Mouse (Mus musculus) liver, adult 2 months (tissue): ENCODE data around the gene Olfr286. TPM values are rescaled to one million over a fixed set of nuclear protein-coding genes. Genes with fewer than 3 reads are reported as not detected.
A peak's percentile ranks its signal among the peaks of the same experiment; 100 is the strongest.

ENCODE experiments used
- DNase-seq: peaks from one replicate; pipeline ENCODE4 v3.0.0-alpha.2; 2011; ENCODE audit warnings: low read depth, low spot score; ENCODE audit errors: extremely low read depth
- H3K27ac ChIP-seq: fragments of 200-500 bp; replicated peaks from 2 replicates; pipeline ENCODE4 v1.5.1; 2012; ENCODE audit warnings: low read depth, mild to moderate bottlenecking, control low read depth, inconsistent platforms, low read length; ENCODE audit not compliant: insufficient read depth
- H3K27me3 ChIP-seq: fragments of 200-500 bp; 2 replicates; pipeline ENCODE4 v1.6.1; 2012; ENCODE audit warnings: mild to moderate bottlenecking, moderate library complexity, low read length, inconsistent platforms; ENCODE audit not compliant: control insufficient read depth, insufficient read depth
- H3K36me3 ChIP-seq: fragments of 200-500 bp; 2 replicates; pipeline ENCODE4 v1.6.1; 2012; ENCODE audit warnings: low read length, inconsistent platforms; ENCODE audit not compliant: control insufficient read depth, insufficient read depth
- H3K4me1 ChIP-seq: fragments of 200-500 bp; 2 replicates; pipeline ENCODE4 v1.6.1; 2011; ENCODE audit warnings: low read length; ENCODE audit not compliant: control insufficient read depth, insufficient read depth
- H3K4me3 ChIP-seq: fragments of 200-500 bp; 2 replicates; pipeline ENCODE4 v1.5.1; 2011; ENCODE audit warnings: low read depth, mild to moderate bottlenecking, control low read depth, low read length, moderate library complexity; ENCODE audit not compliant: insufficient read depth
- H3K79me2 ChIP-seq: fragments of 200-500 bp; 2 replicates; pipeline ENCODE4 v1.6.1; 2012; ENCODE audit warnings: inconsistent platforms, mild to moderate bottlenecking, low read length, moderate library complexity; ENCODE audit not compliant: control insufficient read depth, insufficient read depth
- H3K9ac ChIP-seq: fragments of 200-500 bp; 2 replicates; pipeline ENCODE4 v1.6.1; 2012; ENCODE audit warnings: low read depth, mild to moderate bottlenecking, control low read depth, inconsistent platforms, low read length
- CTCF ChIP-seq: fragments of 200-500 bp; IDR thresholded peaks from 2 replicates; pipeline ENCODE4 v1.5.1; 2011; ENCODE audit warnings: low read depth, low read length, control low read depth
- POLR2A ChIP-seq: fragments of 200-500 bp; IDR thresholded peaks from 2 replicates; pipeline ENCODE4 v1.6.1; 2011; ENCODE audit warnings: low read length, control low read depth; ENCODE audit not compliant: insufficient read depth; ENCODE audit errors: extremely low read depth
- WGBS: fragments of 180-500 bp; shearing (Covaris S2); methylation state at CpG from one replicate; pipeline ENCODE4 v1.1.7; 2018; 5-methylcytosine and 5-hydroxymethylcytosine counted together
- polyA plus RNA-seq: library from polyadenylated mRNA; depleted of rRNA; stranded (reverse); fragments of >200 nt; gene quantifications from 2 replicates; pipeline ENCODE4 v1.2.3, GENCODE M21; 2012; rRNA removed
- total RNA-seq: library from RNA; depleted of rRNA; stranded (reverse); fragments of >200 nt; gene quantifications from 2 replicates; pipeline ENCODE4 v1.2.3, GENCODE M21; 2014; rRNA removed

Olfr286 gene
- total and polyA plus RNA-seq, 2 experiments, result not detected

DNA sequence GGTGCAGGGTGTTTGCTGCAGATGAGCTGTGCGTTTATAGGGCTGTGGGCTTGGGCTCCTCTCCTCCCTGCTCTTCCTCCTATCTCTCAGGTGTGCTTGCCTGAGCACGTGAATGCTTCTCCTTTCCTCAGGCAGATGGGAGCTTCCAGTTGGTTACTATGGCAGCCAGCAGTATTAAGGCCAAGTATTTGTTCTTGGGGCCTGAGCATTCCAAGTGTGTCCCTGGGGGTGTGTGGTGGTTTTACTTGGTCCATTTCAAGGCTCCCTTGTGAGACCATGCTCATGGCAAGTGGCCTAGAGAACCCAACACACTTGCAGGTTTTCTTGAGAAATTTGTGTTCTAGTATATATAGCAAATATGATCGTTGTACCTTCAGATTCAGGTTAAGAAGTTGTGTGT lies 38.8 kb downstream of the Olfr286 start, which contains the start of gene Olfr288:
TSS of gene Olfr288 (minus strand) at position 101 of the 400 bp plus-strand sequence.
- H3K36me3 ChIP-seq, result no peaks in the 10 kb centered on the region
- H3K4me1 ChIP-seq, result no peaks in the 10 kb centered on the region
- H3K27ac ChIP-seq, result no peak within 1 kb of the TSS
- H3K27me3 ChIP-seq, result no peaks in the 10 kb centered on the region
- TF ChIP-seq POLR2A, result no peak
- no peak for TF ChIP-seq CTCF
- H3K79me2 ChIP-seq, result no peaks in the 10 kb centered on the region
- no peak within 1 kb of the TSS for H3K9ac ChIP-seq
- H3K4me3 ChIP-seq, result no peak within 1 kb of the TSS
- WGBS, result 59% methylated on average over 3 of the region's 3 CpGs
- no peak for DNase-seq

DNA sequence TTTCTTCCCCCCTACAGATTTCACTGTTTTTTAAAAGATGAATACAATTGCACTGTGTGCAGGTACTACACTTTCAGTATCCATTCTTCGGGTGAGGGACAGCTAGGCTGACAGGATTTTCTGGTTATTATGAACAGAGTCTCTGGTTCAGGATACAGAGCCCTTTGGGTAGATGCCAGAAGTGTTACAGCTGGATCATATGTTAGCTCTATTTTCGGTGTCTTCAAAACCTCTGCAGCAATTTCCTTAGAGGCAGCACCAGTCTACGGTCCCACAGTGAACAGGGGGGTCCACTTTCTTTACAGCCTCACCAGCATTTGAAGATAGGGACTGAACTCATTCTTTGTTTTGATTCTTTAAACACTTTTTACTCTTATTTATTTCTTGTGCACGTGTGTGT lies 49.8 kb downstream of the Olfr286 start:
- Histone ChIP-seq H3K27me3 (no peaks in the 10 kb centered on the region), H3K4me3 (no peak overlapping the region), H3K36me3 (no peaks in the 10 kb centered on the region), H3K27ac (no peak overlapping the region), H3K79me2 (no peaks in the 10 kb centered on the region), H3K9ac (no peak overlapping the region), H3K4me1 (no peaks in the 10 kb centered on the region; the same call in 1 of the 2 replicates)
- 62% methylated on average over 4 of the region's 4 CpGs for WGBS
- no peak for DNase-seq
- TF ChIP-seq CTCF (no peak), POLR2A (no peak)

DNA sequence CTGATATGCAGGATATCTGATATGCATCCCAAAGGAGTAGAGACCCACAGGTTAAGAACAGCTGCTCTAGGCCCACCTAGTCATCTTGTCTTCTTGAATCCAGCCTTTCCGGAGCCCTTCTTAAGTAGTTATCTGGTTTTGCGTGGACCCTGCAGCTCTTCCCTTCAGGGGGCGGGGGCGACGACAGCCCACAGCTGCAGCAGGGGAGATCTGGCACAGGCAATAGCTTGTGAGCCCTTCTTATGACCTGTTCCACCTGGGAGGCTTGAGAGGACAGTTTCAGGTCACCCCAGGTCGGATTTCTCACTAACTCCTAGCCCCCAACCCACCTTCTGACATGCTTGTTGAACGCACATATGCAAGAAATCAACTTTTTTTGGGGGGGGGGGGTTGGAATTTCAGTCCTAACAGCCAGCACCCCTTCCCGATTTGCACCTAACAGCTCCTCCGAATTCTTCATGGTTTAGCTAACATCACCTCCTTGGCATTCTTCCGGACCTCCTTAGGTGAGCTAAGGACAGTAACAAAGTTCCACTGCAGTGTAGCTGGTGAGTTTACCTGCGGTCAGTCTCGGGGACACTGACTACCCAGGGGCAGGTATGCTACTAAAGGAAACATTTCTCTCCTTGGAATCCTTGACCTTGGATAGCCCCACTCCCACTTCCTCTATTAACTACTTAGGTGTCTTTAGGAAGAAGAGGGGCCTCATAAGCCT lies 52.2 kb downstream of the Olfr286 start:
- Histone ChIP-seq H3K27ac (no peak overlapping the region), H3K4me3 (no peak overlapping the region), H3K79me2 (no peaks in the 10 kb centered on the region), H3K4me1 (no peaks in the 10 kb centered on the region; the same call in 1 of the 2 replicates), H3K9ac (no peak overlapping the region), H3K36me3 (no peaks in the 10 kb centered on the region), H3K27me3 (no peaks in the 10 kb centered on the region)
- no peak for DNase-seq
- 73% methylated on average over 12 of the region's 12 CpGs for WGBS
- TF ChIP-seq POLR2A (no peak), CTCF (no peak)

DNA sequence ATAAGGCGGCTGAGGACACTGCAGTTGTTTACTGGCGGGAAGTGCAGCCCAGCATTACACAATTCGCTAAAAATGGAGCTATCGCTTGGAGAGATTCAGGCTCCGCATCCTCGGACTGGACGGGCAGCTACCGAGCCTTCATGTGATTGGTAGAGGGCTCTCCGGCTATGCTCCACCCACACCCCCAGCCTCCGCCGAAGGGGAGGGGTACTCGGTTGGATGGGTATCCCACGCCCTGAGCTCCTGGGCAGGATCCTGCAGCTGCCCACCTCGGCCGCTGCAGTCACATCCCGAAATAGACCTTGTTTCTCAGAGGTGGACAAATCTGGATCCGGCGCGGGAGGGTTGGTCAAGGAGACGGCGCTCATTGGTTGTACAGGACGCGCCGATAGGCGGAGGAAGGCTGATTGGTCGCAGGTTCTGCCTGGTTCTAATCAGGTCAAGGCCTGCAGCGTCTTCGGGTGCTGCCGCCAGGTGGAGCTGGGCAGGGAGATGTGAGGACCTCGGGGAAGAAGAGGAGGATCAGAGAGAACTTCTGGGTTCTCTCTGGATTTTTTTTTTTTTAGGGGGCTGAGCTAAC lies 53.0 kb downstream of the Olfr286 start:
- TF ChIP-seq CTCF (peak; percentile 81), POLR2A (no peak)
- no peaks in the 10 kb centered on the region for H3K36me3 ChIP-seq
- H3K27ac ChIP-seq, result no peak overlapping the region
- no peaks in the 10 kb centered on the region; the same call in 1 of the 2 replicates for H3K4me1 ChIP-seq
- H3K27me3 ChIP-seq, result no peaks in the 10 kb centered on the region
- under 1% methylated on average over 30 of the region's 30 CpGs for WGBS
- H3K4me3 ChIP-seq, result peak overlapping the region; percentile 67
- H3K79me2 ChIP-seq, result no peaks in the 10 kb centered on the region
- peak; percentile 56 for DNase-seq
- 0 out of 2 replicates have a peak overlapping the region, but pooled peaks have one; percentile 5 for H3K9ac ChIP-seq

DNA sequence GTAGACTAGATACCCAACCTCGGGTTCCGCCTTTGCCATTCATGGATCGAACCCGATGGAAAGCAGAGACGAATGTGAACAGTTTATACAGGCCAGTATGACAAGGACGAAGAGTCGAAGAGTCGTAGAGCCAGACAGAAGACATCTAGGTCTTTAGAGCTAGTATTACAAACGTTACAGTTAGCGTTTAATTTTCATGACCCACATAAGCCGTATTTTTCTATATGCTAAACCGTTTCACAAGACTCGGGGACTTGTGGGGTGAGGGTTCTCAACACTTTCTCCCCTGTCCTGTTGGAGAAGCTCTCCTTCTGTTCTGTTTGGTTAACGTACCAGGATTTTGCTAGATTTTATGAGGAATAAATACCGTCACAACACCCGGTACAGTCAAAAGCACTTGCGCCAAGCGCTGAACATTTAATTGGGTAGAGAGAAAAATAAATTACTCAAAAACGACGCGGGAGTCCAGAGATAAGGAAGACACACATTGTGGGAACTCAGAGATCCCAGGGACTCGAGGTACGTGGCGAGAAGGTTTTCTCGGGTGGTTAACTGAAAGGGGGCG lies 53.6 kb downstream of the Olfr286 start:
- Histone ChIP-seq H3K36me3 (no peaks in the 10 kb centered on the region), H3K27ac (no peak overlapping the region), H3K4me3 (peak overlapping the region; percentile 25; the same call in 1 of the 2 replicates), H3K9ac (no peak overlapping the region), H3K79me2 (no peaks in the 10 kb centered on the region), H3K4me1 (no peaks in the 10 kb centered on the region; the same call in 1 of the 2 replicates), H3K27me3 (no peaks in the 10 kb centered on the region)
- no peak for DNase-seq
- WGBS, result 16% methylated on average over 26 of the region's 26 CpGs
- TF ChIP-seq POLR2A (no peak), CTCF (no peak)

DNA sequence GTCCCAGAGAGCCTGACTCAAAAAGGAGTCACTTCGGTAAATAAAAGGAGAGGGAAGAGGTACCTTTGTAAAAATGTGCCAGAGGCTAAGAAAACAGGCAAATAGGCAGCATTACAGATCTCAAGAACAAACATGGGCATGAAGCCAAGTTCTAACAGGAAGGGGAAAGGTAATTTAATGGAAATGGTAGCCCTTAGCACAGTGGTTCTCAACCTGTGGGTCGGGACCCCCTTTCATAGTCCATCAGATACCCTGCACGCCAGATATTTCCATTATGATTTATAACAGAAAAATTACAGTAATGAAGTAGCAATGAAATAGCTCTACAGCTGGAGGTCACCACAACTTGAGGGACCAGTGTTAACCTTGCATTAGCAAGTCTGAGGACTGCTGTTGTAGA lies 56.9 kb downstream of the Olfr286 start:
- no peaks in the 10 kb centered on the region for H3K79me2 ChIP-seq
- no peak for DNase-seq
- H3K27me3 ChIP-seq, result no peaks in the 10 kb centered on the region; the same call in 1 of the 2 replicates
- H3K4me1 ChIP-seq, result no peaks in the 10 kb centered on the region; the same call in 1 of the 2 replicates
- no peak overlapping the region for H3K27ac ChIP-seq
- WGBS, result 47% methylated on average over 3 of the region's 3 CpGs
- no peaks in the 10 kb centered on the region for H3K36me3 ChIP-seq
- TF ChIP-seq POLR2A (no peak), CTCF (no peak)
- H3K4me3 ChIP-seq, result no peak overlapping the region
- H3K9ac ChIP-seq, result no peak overlapping the region

Other genes with a start within 250 kb of the Olfr286 start
- not detected in 2 replicates for gene Col2a1, start 229.8 kb downstream of the Olfr286 start, total RNA-seq
- gene Col2a1, start 229.8 kb downstream of the Olfr286 start, polyA plus RNA-seq, result not detected in 2 replicates
- gene Pfkm, start 141.9 kb downstream of the Olfr286 start, total RNA-seq, result 9.4 and 10.5 TPM in 2 replicates
- 10.8 and 12.3 TPM in 2 replicates for gene Pfkm, start 141.9 kb downstream of the Olfr286 start, polyA plus RNA-seq
- gene Senp1, start 140.7 kb downstream of the Olfr286 start, total RNA-seq, result 4.4 TPM in 2 replicates
- 2.2 and 3.7 TPM in 2 replicates for gene Senp1, start 140.7 kb downstream of the Olfr286 start, polyA plus RNA-seq
- gene Asb8, start 68.8 kb downstream of the Olfr286 start, total RNA-seq, result 10.8 and 15.4 TPM in 2 replicates
- gene Asb8, start 68.8 kb downstream of the Olfr286 start, polyA plus RNA-seq, result 26.9 and 32.9 TPM in 2 replicates
- gene Ccdc184, start 67.3 kb downstream of the Olfr286 start, total RNA-seq, result not detected in 2 replicates
- gene Ccdc184, start 67.3 kb downstream of the Olfr286 start, polyA plus RNA-seq, result not detected in 2 replicates
- gene Olfr288, start 38.9 kb downstream of the Olfr286 start, total RNA-seq, result not detected in 2 replicates
- gene Olfr288, start 38.9 kb downstream of the Olfr286 start, polyA plus RNA-seq, result not detected in 2 replicates
- not detected in 2 replicates for gene Gm44579, start 13.5 kb downstream of the Olfr286 start, total RNA-seq
- not detected in 2 replicates for gene Gm44579, start 13.5 kb downstream of the Olfr286 start, polyA plus RNA-seq
- not detected in 2 replicates for gene Olfr287, start 13.4 kb downstream of the Olfr286 start, total RNA-seq
- not detected in 2 replicates for gene Olfr287, start 13.4 kb downstream of the Olfr286 start, polyA plus RNA-seq
- not detected in 2 replicates for gene H1fnt, start 22.8 kb upstream of the Olfr286 start, total RNA-seq
- gene H1fnt, start 22.8 kb upstream of the Olfr286 start, polyA plus RNA-seq, result not detected in 2 replicates
- 0.28 and 0.40 TPM in 2 replicates for gene Zfp641, start 61.7 kb upstream of the Olfr286 start, total RNA-seq
- gene Zfp641, start 61.7 kb upstream of the Olfr286 start, polyA plus RNA-seq, result 0.16 and 0.33 TPM in 2 replicates
- gene Olfr285, start 82.9 kb upstream of the Olfr286 start, total RNA-seq, result not detected in 2 replicates
- not detected in 2 replicates for gene Olfr285, start 82.9 kb upstream of the Olfr286 start, polyA plus RNA-seq
- not detected in 2 replicates for gene Olfr284, start 106.5 kb upstream of the Olfr286 start, total RNA-seq
- not detected in 2 replicates for gene Olfr284, start 106.5 kb upstream of the Olfr286 start, polyA plus RNA-seq
- not detected in 2 replicates for gene Olfr283, start 146.5 kb upstream of the Olfr286 start, total RNA-seq
- not detected in 2 replicates for gene Olfr283, start 146.5 kb upstream of the Olfr286 start, polyA plus RNA-seq
- not detected in 2 replicates for gene Olfr282, start 196.8 kb upstream of the Olfr286 start, total RNA-seq
- gene Olfr282, start 196.8 kb upstream of the Olfr286 start, polyA plus RNA-seq, result not detected in 2 replicates
- gene Olfr281, start 218.1 kb upstream of the Olfr286 start, total RNA-seq, result not detected in 2 replicates
- gene Olfr281, start 218.1 kb upstream of the Olfr286 start, polyA plus RNA-seq, result not detected in 2 replicates
- gene OR5BS1P, start 235.4 kb upstream of the Olfr286 start, total RNA-seq, result not detected in 2 replicates
- not detected in 2 replicates for gene OR5BS1P, start 235.4 kb upstream of the Olfr286 start, polyA plus RNA-seq
- not detected in 2 replicates for gene Lalba, start 248.3 kb upstream of the Olfr286 start, total RNA-seq
- gene Lalba, start 248.3 kb upstream of the Olfr286 start, polyA plus RNA-seq, result not detected in 2 replicates